Mouse (Mus musculus): Measurements from ENCODE around the gene Gm20388.

Gm20388 gene

GRCm38 (mm10) chr8:120466266-120466665, 555.6 kb downstream of the Gm20388 start:
- no peak for DNase-seq (ENCODE audit: low spot score in 2 of 2)

GRCm38 (mm10) chr8:120467598-120467997, 557.0 kb downstream of the Gm20388 start:
- no peak for DNase-seq (ENCODE audit: low spot score in 2 of 2)

- no peak for DNase-seq (ENCODE audit: low spot score in 2 of 2)
These were observed 559.5 kb downstream of the Gm20388 start for GRCm38 (mm10) chr8:120470170-120470569.

- no peak for DNase-seq (ENCODE audit: low spot score in 2 of 2)
These were observed 560.5 kb downstream of the Gm20388 start for GRCm38 (mm10) chr8:120471166-120471565.

- no peak for DNase-seq (ENCODE audit: low spot score in 2 of 2)
These were observed 561.1 kb downstream of the Gm20388 start for GRCm38 (mm10) chr8:120471752-120472151.

GRCm38 (mm10) chr8:120472230-120472629, 561.6 kb downstream of the Gm20388 start:
- DNase-seq (ENCODE audit: low spot score in 2 of 2): no peak

- DNase-seq (ENCODE audit: low spot score in 2 of 2): no peak
These were observed 563.2 kb downstream of the Gm20388 start for GRCm38 (mm10) chr8:120473729-120474364.

GRCm38 (mm10) chr8:120474496-120475235, 564.0 kb downstream of the Gm20388 start:
- no peak for DNase-seq (ENCODE audit: low spot score in 2 of 2)

- DNase-seq (ENCODE audit: low spot score in 2 of 2): no peak
These were observed 565.0 kb downstream of the Gm20388 start for GRCm38 (mm10) chr8:120475462-120476201.

- no peak for DNase-seq (ENCODE audit: low spot score in 2 of 2)
These were observed 566.3 kb downstream of the Gm20388 start for GRCm38 (mm10) chr8:120476711-120477575.

- no peak for DNase-seq (ENCODE audit: low spot score in 2 of 2)
These were observed 568.1 kb downstream of the Gm20388 start for GRCm38 (mm10) chr8:120478754-120479153.

GRCm38 (mm10) chr8:120479691-120480090, 569.0 kb downstream of the Gm20388 start:
- DNase-seq (ENCODE audit: low spot score in 2 of 2): no peak

- no peak for DNase-seq (ENCODE audit: low spot score in 2 of 2)
These were observed 571.5 kb downstream of the Gm20388 start for GRCm38 (mm10) chr8:120482015-120482689.

- DNase-seq (ENCODE audit: low spot score in 2 of 2): no peak
These were observed 573.8 kb downstream of the Gm20388 start for GRCm38 (mm10) chr8:120484460-120484859.

- no peak for DNase-seq (ENCODE audit: low spot score in 2 of 2)
These were observed 574.5 kb downstream of the Gm20388 start for GRCm38 (mm10) chr8:120485116-120485515.

GRCm38 (mm10) chr8:120485551-120486476, 575.2 kb downstream of the Gm20388 start:
- no peak for DNase-seq (ENCODE audit: low spot score in 2 of 2)

- no peak for DNase-seq (ENCODE audit: low spot score in 2 of 2)
These were observed 576.1 kb downstream of the Gm20388 start for GRCm38 (mm10) chr8:120486477-120487376.

GRCm38 (mm10) chr8:120487377-120487728, 576.7 kb downstream of the Gm20388 start:
- DNase-seq (ENCODE audit: low spot score in 2 of 2): no peak
